Mouse (Mus musculus): ENCODE measurements around the gene Samd4.

Gene Samd4

GRCm38 (mm10) chr14:47066901-47067300, 184.2 kb downstream of the Samd4 start:
- DNase-seq (ENCODE audit: low spot score in 2 of 2), result no peak

- DNase-seq (ENCODE audit: low spot score in 2 of 2), result no peak
Measured at GRCm38 (mm10) chr14:47074045-47074666, 191.5 kb downstream of the Samd4 start.

GRCm38 (mm10) chr14:47075010-47075677, 192.5 kb downstream of the Samd4 start:
- DNase-seq (ENCODE audit: low spot score in 2 of 2), result no peak

GRCm38 (mm10) chr14:47075856-47076255, 193.2 kb downstream of the Samd4 start:
- no peak for DNase-seq (ENCODE audit: low spot score in 2 of 2)

GRCm38 (mm10) chr14:47076956-47077575, 194.4 kb downstream of the Samd4 start:
- no peak for DNase-seq (ENCODE audit: low spot score in 2 of 2)

- DNase-seq (ENCODE audit: low spot score in 2 of 2), result no peak
Measured at GRCm38 (mm10) chr14:47077576-47077970, 194.9 kb downstream of the Samd4 start.

- DNase-seq (ENCODE audit: low spot score in 2 of 2), result no peak
Measured at GRCm38 (mm10) chr14:47079911-47080310, 197.3 kb downstream of the Samd4 start.

- no peak for DNase-seq (ENCODE audit: low spot score in 2 of 2)
Measured at GRCm38 (mm10) chr14:47083311-47083710, 200.7 kb downstream of the Samd4 start.

GRCm38 (mm10) chr14:47083838-47084237, 201.2 kb downstream of the Samd4 start:
- no peak for DNase-seq (ENCODE audit: low spot score in 2 of 2)

GRCm38 (mm10) chr14:47084686-47085085, 202.0 kb downstream of the Samd4 start:
- no peak for DNase-seq (ENCODE audit: low spot score in 2 of 2)

GRCm38 (mm10) chr14:47086123-47086522, 203.5 kb downstream of the Samd4 start:
- no peak for DNase-seq (ENCODE audit: low spot score in 2 of 2)

GRCm38 (mm10) chr14:47086743-47087142, 204.1 kb downstream of the Samd4 start:
- peak in 1 of 2 experiments; percentile 63 for DNase-seq (ENCODE audit: low spot score in 2 of 2)

- peak; percentile 32 to 73 for DNase-seq (ENCODE audit: low spot score in 2 of 2)
Measured at GRCm38 (mm10) chr14:47087182-47087581, 204.5 kb downstream of the Samd4 start.

- no peak for DNase-seq (ENCODE audit: low spot score in 2 of 2)
Measured at GRCm38 (mm10) chr14:47087669-47088250, 205.1 kb downstream of the Samd4 start.

GRCm38 (mm10) chr14:47088339-47088738, 205.7 kb downstream of the Samd4 start:
- DNase-seq (ENCODE audit: low spot score in 2 of 2), result no peak

- DNase-seq (ENCODE audit: low spot score in 2 of 2), result no peak
Measured at GRCm38 (mm10) chr14:47089153-47089552, 206.5 kb downstream of the Samd4 start.

- DNase-seq (ENCODE audit: low spot score in 2 of 2), result no peak
Measured at GRCm38 (mm10) chr14:47091908-47092307, 209.3 kb downstream of the Samd4 start.

- DNase-seq (ENCODE audit: low spot score in 2 of 2), result peak; percentile 37 to 54
Measured at GRCm38 (mm10) chr14:47093355-47093792, 210.7 kb downstream of the Samd4 start.

GRCm38 (mm10) chr14:47095036-47095435, 212.4 kb downstream of the Samd4 start:
- DNase-seq (ENCODE audit: low spot score in 2 of 2), result no peak

GRCm38 (mm10) chr14:47096357-47096756, 213.7 kb downstream of the Samd4 start:
- DNase-seq (ENCODE audit: low spot score in 2 of 2), result no peak

- no peak for DNase-seq (ENCODE audit: low spot score in 2 of 2)
Measured at GRCm38 (mm10) chr14:47104246-47105173, 221.9 kb downstream of the Samd4 start.
